Comparison of ENCODE assay signal across 8 mouse cellular contexts in genomic region chr14:55091209-55091865, GRCm38 (mm10). TPM values are rescaled to one million over a fixed set of nuclear protein-coding genes. Genes with fewer than 3 reads are reported as not detected.
DNase-seq lines count a peak whose midpoint lies in the region; ATAC-seq lines count a peak whose summit lies in the region.

No protein-coding gene starts in this region.

- peak; percentile 68 for DNase-seq in cerebellum, adult 11-12 months
- DNase-seq in right cerebral cortex, postnatal 10 days (ENCODE audit: low spot score in 2 of 2) = peak; percentile 57 to 62
- no peak for DNase-seq in right cerebral cortex, postnatal 14 days
- peak; percentile 25 for DNase-seq in retina, postnatal 1 day
- DNase-seq in layer of hippocampus, adult 9-11 months = no peak

- no peaks in the 10 kb centered on the region for H3K36me3 ChIP-seq in forebrain, embryonic 12.5 days (replicated peaks)
- no peaks in the 10 kb centered on the region for H3K36me3 ChIP-seq in limb, embryonic 15.5 days

- peak overlapping the region; percentile 95 for H3K27ac ChIP-seq in forebrain, embryonic 12.5 days
- peak overlapping the region; percentile 73 for H3K27ac ChIP-seq in limb, embryonic 15.5 days

- ATAC-seq in cerebellum, adult (ENCODE audit: insufficient number of reproducible peaks, low FRiP score, low TSS enrichment) = no peak
- no peak for ATAC-seq in forebrain, embryonic 12.5 days (ENCODE audit: low FRiP score)
- no peak for ATAC-seq in limb, embryonic 15.5 days (ENCODE audit: insufficient number of reproducible peaks, low FRiP score, low TSS enrichment, low read depth)

- H3K9me3 ChIP-seq in forebrain, embryonic 12.5 days = no peaks in the 10 kb centered on the region
- H3K9me3 ChIP-seq in limb, embryonic 15.5 days = no peaks in the 10 kb centered on the region

- peak overlapping the region; percentile 95 for H3K9ac ChIP-seq in forebrain, embryonic 12.5 days
- H3K9ac ChIP-seq in limb, embryonic 15.5 days = peak overlapping the region; percentile 60

- WGBS in forebrain, embryonic 12.5 days = under 1% methylated on average over 34 of the region's 34 CpGs
- 4% methylated on average over 34 of the region's 34 CpGs for WGBS in limb, embryonic 15.5 days

- H3K4me3 ChIP-seq in forebrain, embryonic 12.5 days (replicated peaks) = peak overlapping the region; percentile 73
- peak overlapping the region; percentile 59 for H3K4me3 ChIP-seq in limb, embryonic 15.5 days

- peaks cover 3% of the 10 kb centered on the region; the same call in 1 of the 2 replicates for H3K27me3 ChIP-seq in forebrain, embryonic 12.5 days
- no peaks in the 10 kb centered on the region for H3K27me3 ChIP-seq in limb, embryonic 15.5 days

- H3K4me2 ChIP-seq in forebrain, embryonic 12.5 days = peak overlapping the region; percentile 80
- H3K4me2 ChIP-seq in limb, embryonic 15.5 days = peak overlapping the region; percentile 66

- H3K4me1 ChIP-seq in forebrain, embryonic 12.5 days = peaks cover 62% of the 10 kb centered on the region
- H3K4me1 ChIP-seq in limb, embryonic 15.5 days = peaks cover 27% of the 10 kb centered on the region

RNA-seq across cellular contexts. Expression of gene Zfhx2, which starts 0.8 kb away (rescaled TPM):
- 26.3 and 28.1 TPM in 2 replicates for polyA plus RNA-seq in forebrain, embryonic 12.5 days (2016; fragmentation: Nextera tagmentation; extraction: Ambion mirVana)
- polyA plus RNA-seq in limb, embryonic 15.5 days (2015; fragmentation: Nextera tagmentation; extraction: Ambion mirVana) = 4.0 and 4.8 TPM in 2 replicates

RNA-seq across cellular contexts. Expression of gene Thtpa, which starts 3.2 kb away (rescaled TPM):
- polyA plus RNA-seq in forebrain, embryonic 12.5 days (2016; fragmentation: Nextera tagmentation; extraction: Ambion mirVana) = 32.0 and 33.0 TPM in 2 replicates
- polyA plus RNA-seq in limb, embryonic 15.5 days (2015; fragmentation: Nextera tagmentation; extraction: Ambion mirVana) = 20.2 and 21.3 TPM in 2 replicates

RNA-seq across cellular contexts. Expression of gene Ap1g2, which starts 15.1 kb away (rescaled TPM):
- 10.2 and 11.4 TPM in 2 replicates for polyA plus RNA-seq in forebrain, embryonic 12.5 days (2016; fragmentation: Nextera tagmentation; extraction: Ambion mirVana)
- 24.9 and 25.2 TPM in 2 replicates for polyA plus RNA-seq in limb, embryonic 15.5 days (2015; fragmentation: Nextera tagmentation; extraction: Ambion mirVana)

RNA-seq across cellular contexts. Expression of gene Jph4, which starts 25.4 kb away (rescaled TPM):
- polyA plus RNA-seq in forebrain, embryonic 12.5 days (2016; fragmentation: Nextera tagmentation; extraction: Ambion mirVana) = 9.0 and 9.4 TPM in 2 replicates
- polyA plus RNA-seq in limb, embryonic 15.5 days (2015; fragmentation: Nextera tagmentation; extraction: Ambion mirVana) = 1.5 and 2.1 TPM in 2 replicates

Comparison
In these comparisons a context has a peak if more than half of its experiments do, and no peak if none do; other contexts are left out.
1. DNase-seq: peak in cerebellum, adult 11-12 months (single experiment), right cerebral cortex, postnatal 10 days (2 of 2) and retina, postnatal 1 day (single experiment); none in right cerebral cortex, postnatal 14 days (single experiment) and layer of hippocampus, adult 9-11 months (single experiment).